ENCODE assay signal across 13 mouse cellular contexts in genomic region chr1:168169052-168169779, GRCm38 (mm10).
DNase-seq lines count a peak whose midpoint lies in the region; ATAC-seq and TF ChIP-seq lines count a peak whose summit lies in the region.
"Had no signal": no experiment of that assay in that cellular context is flagged by ENCODE, and none has a peak within 500 bp of the region (broad histone marks: within the 10 kb centered on the region; RNA-seq: fewer than 3 reads in every experiment).

No protein-coding gene starts in this region.

- H3K9me3 ChIP-seq in hindbrain, embryonic 14.5 days (ENCODE audit: control insufficient read depth, low read length) = no peaks in the 10 kb centered on the region
- no peaks in the 10 kb centered on the region for H3K9me3 ChIP-seq in hindbrain, embryonic 10.5 days
- no peaks in the 10 kb centered on the region for H3K9me3 ChIP-seq in midbrain, embryonic 15.5 days

- no peak overlapping the region for H3K4me2 ChIP-seq in hindbrain, embryonic 14.5 days (replicated peaks)
- no peak overlapping the region for H3K4me2 ChIP-seq in midbrain, embryonic 15.5 days

- no peak overlapping the region for H3K4me3 ChIP-seq in hindbrain, embryonic 14.5 days (replicated peaks; ENCODE audit: low read length)
- no peak overlapping the region for H3K4me3 ChIP-seq in hindbrain, embryonic 10.5 days
- H3K4me3 ChIP-seq in midbrain, embryonic 15.5 days = no peak overlapping the region

- no peaks in the 10 kb centered on the region for H3K27me3 ChIP-seq in hindbrain, embryonic 14.5 days (ENCODE audit: control insufficient read depth, insufficient read depth, low read length)
- H3K27me3 ChIP-seq in hindbrain, embryonic 10.5 days (ENCODE audit: insufficient read depth, poor library complexity, severe bottlenecking) = no peaks in the 10 kb centered on the region
- H3K27me3 ChIP-seq in midbrain, embryonic 15.5 days (replicated peaks) = no peaks in the 10 kb centered on the region

- 0 out of 2 replicates have a peak, but pooled peaks have one; percentile 65 for ATAC-seq in hindbrain, embryonic 14.5 days (ENCODE audit: low FRiP score)
- ATAC-seq in midbrain, embryonic 15.5 days (replicated peaks) = peak; percentile 77
- no peak for ATAC-seq in megakaryocyte progenitor cell, adult 5-6 weeks (replicated peaks; ENCODE audit: poor library complexity)

- no peak for TF ChIP-seq CTCF in brain, embryonic 14.5 days (IDR thresholded peaks at IDR 0.05; ENCODE audit: borderline replicate concordance, extremely low read depth, insufficient read depth, insufficient read length)

- 57% methylated on average over 10 of the region's 10 CpGs for WGBS in hindbrain, embryonic 14.5 days
- 88% methylated on average over 10 of the region's 10 CpGs for WGBS in hindbrain, embryonic 10.5 days
- WGBS in midbrain, embryonic 15.5 days = 53% methylated on average over 10 of the region's 10 CpGs

- no peak overlapping the region for H3K9ac ChIP-seq in hindbrain, embryonic 14.5 days
- no peak overlapping the region for H3K9ac ChIP-seq in midbrain, embryonic 15.5 days
- H3K9ac ChIP-seq: liver, embryonic 14.5 days had no signal

- H3K36me3 ChIP-seq in hindbrain, embryonic 14.5 days (replicated peaks; ENCODE audit: control insufficient read depth, insufficient read depth) = peaks cover 4% of the 10 kb centered on the region
- peaks cover 15% of the 10 kb centered on the region for H3K36me3 ChIP-seq in hindbrain, embryonic 10.5 days
- H3K36me3 ChIP-seq in midbrain, embryonic 15.5 days (replicated peaks) = 0 out of 2 replicates have a peak, but pooled peaks cover 3% of the 10 kb centered on the region

- TF ChIP-seq POLR2A in brain, embryonic 14.5 days (IDR thresholded peaks at IDR 0.05; ENCODE audit: borderline replicate concordance, extremely low read depth, insufficient read depth, insufficient read length, poor library complexity, severe bottlenecking) = no peak

- no peak for DNase-seq in hindbrain, embryonic 14.5 days (ENCODE audit: low spot score)
- no peak for DNase-seq in hindbrain, embryonic 10.5 days (ENCODE audit: low spot score)
- peak; percentile 8 for DNase-seq in Muller cell, postnatal 12 days (ENCODE audit: inconsistent ontology term)
- peak; percentile 91 for DNase-seq in brain, embryonic 14.5 days (ENCODE audit: low read depth)
- DNase-seq in cerebellum, postnatal 25 days = no peak
- DNase-seq in embryo, embryonic 10.5 days (ENCODE audit: low spot score) = no peak
- DNase-seq: adrenal gland, postnatal 14 days; cerebellum, adult 11-12 months; kidney, adult 8-10 months; thymus, postnatal 14 days had no signal

- H3K27ac ChIP-seq in hindbrain, embryonic 14.5 days = peak overlapping the region; percentile 30; the same call in 1 of the 2 replicates
- H3K27ac ChIP-seq in hindbrain, embryonic 10.5 days = no peak overlapping the region
- peak overlapping the region; percentile 21; the same call in 1 of the 2 replicates for H3K27ac ChIP-seq in midbrain, embryonic 15.5 days
- H3K27ac ChIP-seq: liver, embryonic 14.5 days had no signal

- peaks cover 16% of the 10 kb centered on the region; the same call in 1 of the 2 replicates for H3K4me1 ChIP-seq in hindbrain, embryonic 14.5 days (replicated peaks; ENCODE audit: control insufficient read depth, insufficient read depth, low read length)
- H3K4me1 ChIP-seq in hindbrain, embryonic 10.5 days (replicated peaks) = peaks cover 13% of the 10 kb centered on the region
- H3K4me1 ChIP-seq in midbrain, embryonic 15.5 days = peaks cover 21% of the 10 kb centered on the region

Comparison
In these comparisons a context has a peak if more than half of its experiments do, and no peak if none do; other contexts are left out.
1. DNase-seq: peak in Muller cell, postnatal 12 days (single experiment) and brain, embryonic 14.5 days (single experiment); none in hindbrain, embryonic 14.5 days (single experiment), hindbrain, embryonic 10.5 days (single experiment), cerebellum, postnatal 25 days (0 of 2) and embryo, embryonic 10.5 days (single experiment).